Mouse (Mus musculus): ENCODE data around the gene Epha2. TPM values are rescaled to one million over a fixed set of nuclear protein-coding genes. Genes with fewer than 3 reads are reported as not detected.
A peak's percentile ranks its signal among the peaks of the same experiment; 100 is the strongest.

The Epha2 gene
- polyA plus RNA-seq, 1 experiment from 2014 or later, result 3.0 TPM

- H3K9ac ChIP-seq, result no peak overlapping the region
- H3K4me1 ChIP-seq, result peaks cover 19% of the 10 kb centered on the region
- no peak for ATAC-seq (ENCODE audit: low FRiP score, low read depth)
- peaks cover 52% of the 10 kb centered on the region for H3K27me3 ChIP-seq (replicated peaks)
- H3K27ac ChIP-seq, result no peak overlapping the region
- no peak overlapping the region for H3K4me2 ChIP-seq (replicated peaks)
- no peaks in the 10 kb centered on the region for H3K9me3 ChIP-seq
- 57% methylated on average over 8 of the region's 8 CpGs for WGBS
- H3K36me3 ChIP-seq, result no peaks in the 10 kb centered on the region
- no peak overlapping the region for H3K4me3 ChIP-seq
These were observed 64.1 kb downstream of the Epha2 start for GRCm38 (mm10) chr4:141365126-141365525.

GRCm38 (mm10) chr4:141365876-141366275, 64.8 kb downstream of the Epha2 start:
- peaks cover 19% of the 10 kb centered on the region for H3K4me1 ChIP-seq
- no peaks in the 10 kb centered on the region for H3K9me3 ChIP-seq
- H3K27me3 ChIP-seq (replicated peaks), result peaks cover 53% of the 10 kb centered on the region
- WGBS, result 58% methylated on average over 7 of the region's 7 CpGs
- no peak overlapping the region for H3K4me2 ChIP-seq (replicated peaks)
- no peak overlapping the region for H3K27ac ChIP-seq
- no peaks in the 10 kb centered on the region for H3K36me3 ChIP-seq
- ATAC-seq (ENCODE audit: low FRiP score, low read depth), result no peak
- no peak overlapping the region for H3K9ac ChIP-seq
- no peak overlapping the region for H3K4me3 ChIP-seq

DNA sequence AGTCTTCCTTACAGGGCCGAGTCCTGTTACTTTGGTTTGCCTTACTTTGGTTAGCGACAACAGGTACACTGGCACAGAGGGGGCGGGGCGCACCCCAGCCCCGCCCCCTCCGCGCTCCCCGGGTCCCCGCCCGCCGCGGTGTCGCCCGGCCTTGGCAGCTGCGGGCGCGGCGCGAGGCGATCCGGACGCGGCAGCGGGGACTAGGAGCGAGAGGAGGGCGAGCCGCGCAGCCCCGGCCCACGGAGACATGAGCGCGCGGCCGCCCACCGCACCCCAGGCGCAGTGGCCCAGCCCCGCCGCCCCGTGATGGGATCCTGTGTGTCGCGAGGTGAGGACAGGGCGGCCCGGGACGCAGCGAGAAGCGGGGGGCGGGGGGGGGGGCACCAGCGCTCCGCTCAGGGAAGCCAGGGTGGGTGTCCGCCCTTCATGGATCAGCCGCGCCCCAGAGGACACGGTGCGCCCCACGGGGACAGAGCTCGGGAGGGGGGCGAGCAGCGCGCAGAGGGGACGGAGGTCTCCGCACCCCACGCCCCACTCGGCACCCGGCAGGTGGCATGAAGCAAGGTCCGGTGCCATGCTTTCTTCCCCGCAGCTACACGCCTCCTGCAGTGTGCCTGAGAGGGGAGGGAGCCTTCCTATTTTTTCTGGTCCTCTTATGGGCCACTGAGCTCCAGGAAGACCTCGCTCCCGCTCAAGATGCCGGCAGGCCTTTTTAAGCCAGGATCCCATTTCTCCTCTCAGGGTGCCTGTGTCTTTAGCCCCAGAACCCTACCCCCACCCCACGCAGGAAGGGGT, 67.2 kb downstream of the Epha2 start, which contains the start of gene Fam131c:
Gene Fam131c, plus strand, starts transcription at position 224 of the 795 bp plus-strand sequence.
- Histone ChIP-seq H3K9ac (peak within 1 kb of the TSS; percentile 72), H3K27ac (no peak within 1 kb of the TSS), H3K4me3 (peak within 1 kb of the TSS; percentile 54), H3K9me3 (no peaks in the 10 kb centered on the region), H3K4me1 (peaks cover 19% of the 10 kb centered on the region), H3K27me3 (replicated peaks) (peaks cover 53% of the 10 kb centered on the region), H3K36me3 (no peaks in the 10 kb centered on the region), H3K4me2 (replicated peaks) (peak within 1 kb of the TSS; percentile 99)
- ATAC-seq (ENCODE audit: low FRiP score, low read depth), result peak; percentile 39; the same call in 1 of the 2 replicates
- WGBS, result under 1% methylated on average over 58 of the region's 71 CpGs

- ATAC-seq (ENCODE audit: low FRiP score, low read depth), result no peak
- no peak overlapping the region for H3K9ac ChIP-seq
- H3K4me3 ChIP-seq, result no peak overlapping the region
- H3K9me3 ChIP-seq, result no peaks in the 10 kb centered on the region
- H3K27ac ChIP-seq, result no peak overlapping the region
- WGBS, result 91% methylated on average over 5 of the region's 5 CpGs
- peaks cover 27% of the 10 kb centered on the region for H3K27me3 ChIP-seq (replicated peaks)
- no peak overlapping the region for H3K4me2 ChIP-seq (replicated peaks)
- no peaks in the 10 kb centered on the region for H3K36me3 ChIP-seq
- peaks cover 12% of the 10 kb centered on the region for H3K4me1 ChIP-seq
These were observed 71.4 kb downstream of the Epha2 start for GRCm38 (mm10) chr4:141372426-141372825.

Small RNAs within 50 kb of the gene (microRNA-seq; reads per million reads assigned to microRNA genes)
- not detected for gene Gm25690

Other genes with a start within 250 kb of the Epha2 start
- gene Crocc, start 240.7 kb upstream of the Epha2 start, polyA plus RNA-seq (2016; fragmentation: Nextera tagmentation; extraction: Ambion mirVana), result 11.7 and 12.8 TPM in 2 replicates
- gene Necap2, start 222.9 kb upstream of the Epha2 start, polyA plus RNA-seq (2016; fragmentation: Nextera tagmentation; extraction: Ambion mirVana), result 55.0 and 61.2 TPM in 2 replicates
- 0.25 TPM in 1 of 2 replicates, not detected in the other for gene Spata21, start 212.9 kb upstream of the Epha2 start, polyA plus RNA-seq (2016; fragmentation: Nextera tagmentation; extraction: Ambion mirVana)
- 32.0 TPM in 2 replicates for gene Szrd1, start 161.5 kb upstream of the Epha2 start, polyA plus RNA-seq (2016; fragmentation: Nextera tagmentation; extraction: Ambion mirVana)
- gene Fbxo42, start 153.3 kb upstream of the Epha2 start, polyA plus RNA-seq (2016; fragmentation: Nextera tagmentation; extraction: Ambion mirVana), result 28.4 and 29.3 TPM in 2 replicates
- 5.5 TPM in 2 replicates for gene Rsg1, start 87.3 kb upstream of the Epha2 start, polyA plus RNA-seq (2016; fragmentation: Nextera tagmentation; extraction: Ambion mirVana)
- gene Arhgef19, start 61.7 kb upstream of the Epha2 start, polyA plus RNA-seq (2016; fragmentation: Nextera tagmentation; extraction: Ambion mirVana), result 1.6 and 3.1 TPM in 2 replicates
- 2.5 and 3.2 TPM in 2 replicates for gene Fam131c, start 67.0 kb downstream of the Epha2 start, polyA plus RNA-seq (2016; fragmentation: Nextera tagmentation; extraction: Ambion mirVana)
- gene Clcnka, start 97.5 kb downstream of the Epha2 start, polyA plus RNA-seq (2016; fragmentation: Nextera tagmentation; extraction: Ambion mirVana), result not detected in 2 replicates
- not detected in 2 replicates for gene Clcnkb, start 114.8 kb downstream of the Epha2 start, polyA plus RNA-seq (2016; fragmentation: Nextera tagmentation; extraction: Ambion mirVana)
- gene Hspb7, start 119.5 kb downstream of the Epha2 start, polyA plus RNA-seq (2016; fragmentation: Nextera tagmentation; extraction: Ambion mirVana), result 0.14 TPM in 1 of 2 replicates, not detected in the other
- gene Srarp, start 134.9 kb downstream of the Epha2 start, polyA plus RNA-seq (2016; fragmentation: Nextera tagmentation; extraction: Ambion mirVana), result 0.38 TPM in 1 of 2 replicates, not detected in the other
- gene Zbtb17, start 143.4 kb downstream of the Epha2 start, polyA plus RNA-seq (2016; fragmentation: Nextera tagmentation; extraction: Ambion mirVana), result 51.6 and 55.7 TPM in 2 replicates
- gene Spen, start 237.4 kb downstream of the Epha2 start, polyA plus RNA-seq (2016; fragmentation: Nextera tagmentation; extraction: Ambion mirVana), result 21.1 and 21.3 TPM in 2 replicates